Mouse (Mus musculus) heart, postnatal 4 days (tissue): ENCODE results near the gene Exoc6b. TPM values are rescaled to one million over a fixed set of nuclear protein-coding genes. Genes with fewer than 3 reads are reported as not detected.
"Not testable (repeated sequence)": the region's sequence is repeated elsewhere in the genome, so short reads cannot be mapped to it uniquely, and the experiment has no call there.

ENCODE experiments used
- DNase-seq: peaks from one replicate; pipeline ENCODE4 v3.0.0; 2021
- total RNA-seq, 2 experiments: library from RNA; stranded (reverse); gene quantifications; 2 replicates each; pipeline ENCODE4 v1.2.3; 2021

Gene Exoc6b
- 10 to 100 TPM; 22.4 to 29.3 TPM for total RNA-seq

- DNase-seq: peak; percentile 90
These were observed at the start of gene Exoc6b for GRCm38 (mm10) chr6:85069023-85069985. TSS of gene Exoc6b (minus strand) at chr6:85069513.

GRCm38 (mm10) chr6:85117545-85118511, 48.5 kb upstream of the Exoc6b start:
- peak; percentile 67 for DNase-seq

GRCm38 (mm10) chr6:85105033-85105615, 35.8 kb upstream of the Exoc6b start:
- DNase-seq: no peak

GRCm38 (mm10) chr6:85103321-85103720, 34.0 kb upstream of the Exoc6b start:
- DNase-seq: no peak

GRCm38 (mm10) chr6:85096441-85096840, 27.1 kb upstream of the Exoc6b start:
- DNase-seq: no peak

GRCm38 (mm10) chr6:85087425-85087824, 18.1 kb upstream of the Exoc6b start:
- DNase-seq: no peak

- DNase-seq: no peak
These were observed 17.3 kb upstream of the Exoc6b start for GRCm38 (mm10) chr6:85086645-85087044.

- not testable (repeated sequence) for DNase-seq
These were observed 6.9 kb upstream of the Exoc6b start for GRCm38 (mm10) chr6:85076179-85076720.

- no peak for DNase-seq
These were observed 5.7 kb upstream of the Exoc6b start for GRCm38 (mm10) chr6:85074996-85075395.

- peak; percentile 4 for DNase-seq
These were observed 841 bp downstream of the Exoc6b start for GRCm38 (mm10) chr6:85068322-85069022.

- DNase-seq: no peak
These were observed 11.7 kb downstream of the Exoc6b start for GRCm38 (mm10) chr6:85057641-85058040.

GRCm38 (mm10) chr6:85051109-85051508, 18.2 kb downstream of the Exoc6b start:
- no peak for DNase-seq

- DNase-seq: no peak
These were observed 22.8 kb downstream of the Exoc6b start for GRCm38 (mm10) chr6:85046531-85046930.

- no peak for DNase-seq
These were observed 24.6 kb downstream of the Exoc6b start for GRCm38 (mm10) chr6:85044621-85045152.

- peak; percentile 63 for DNase-seq
These were observed 31.6 kb downstream of the Exoc6b start for GRCm38 (mm10) chr6:85037677-85038076.

GRCm38 (mm10) chr6:85029671-85030070, 39.6 kb downstream of the Exoc6b start:
- DNase-seq: no peak

- no peak for DNase-seq
These were observed 44.9 kb downstream of the Exoc6b start for GRCm38 (mm10) chr6:85024403-85024802.

GRCm38 (mm10) chr6:85017011-85017410, 52.3 kb downstream of the Exoc6b start:
- DNase-seq: no peak

GRCm38 (mm10) chr6:85013906-85014305, 55.4 kb downstream of the Exoc6b start:
- DNase-seq: no peak

GRCm38 (mm10) chr6:85010397-85010796, 58.9 kb downstream of the Exoc6b start:
- no peak for DNase-seq

GRCm38 (mm10) chr6:84995418-84995817, 73.9 kb downstream of the Exoc6b start:
- no peak for DNase-seq
